Mouse (Mus musculus) liver, embryonic 14.5 days (tissue): ENCODE results near the gene Fam118b.

Experiments used
- CTCF ChIP-seq: IDR thresholded peaks from 2 replicates; pipeline ENCODE4 v1.5.1; 2016; ENCODE audit warnings: antibody characterized with exemption, low read depth, control low read depth
- EP300 ChIP-seq: IDR thresholded peaks from 2 replicates; pipeline ENCODE4 v1.6.1; 2016; ENCODE audit warnings: antibody characterized with exemption, low read depth

DNA sequence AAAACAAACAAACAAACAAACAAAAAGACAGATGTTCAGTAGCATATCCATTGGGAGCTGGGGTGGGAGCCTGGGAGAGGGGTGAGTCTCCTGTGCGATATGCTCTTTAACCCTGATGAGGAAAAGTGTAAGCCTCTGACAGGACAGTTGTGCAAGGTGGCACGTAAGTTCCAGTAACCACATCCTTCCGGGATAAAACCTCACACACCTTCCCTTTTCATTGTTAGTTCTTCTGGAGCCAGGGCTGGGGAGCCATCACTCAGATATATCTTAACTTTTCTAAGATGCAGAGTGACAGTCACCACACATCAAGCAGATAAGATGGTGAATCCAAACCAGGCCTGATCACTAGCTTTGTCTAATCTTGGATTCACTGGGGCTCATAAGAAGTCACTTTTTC is 73.6 kb downstream of the Fam118b start:
- TF ChIP-seq EP300, result no peak
- no peak for TF ChIP-seq CTCF
